Mouse (Mus musculus) kidney, adult 2 months (tissue): ENCODE measurements around the gene Krt18.

Source experiments
- CTCF ChIP-seq: fragments of 200-500 bp; conservative IDR thresholded peaks from 2 replicates; pipeline ENCODE4 v1.5.1; 2011; ENCODE audit warnings: low read depth, mild to moderate bottlenecking, control low read depth, low read length, moderate library complexity, mixed read lengths; ENCODE audit not compliant: insufficient read depth, insufficient read length
- POLR2A ChIP-seq: fragments of 200-500 bp; IDR thresholded peaks from one replicate; pipeline ENCODE4 v1.6.1; 2011; ENCODE audit warnings: low read depth, low read length, control low read depth

DNA sequence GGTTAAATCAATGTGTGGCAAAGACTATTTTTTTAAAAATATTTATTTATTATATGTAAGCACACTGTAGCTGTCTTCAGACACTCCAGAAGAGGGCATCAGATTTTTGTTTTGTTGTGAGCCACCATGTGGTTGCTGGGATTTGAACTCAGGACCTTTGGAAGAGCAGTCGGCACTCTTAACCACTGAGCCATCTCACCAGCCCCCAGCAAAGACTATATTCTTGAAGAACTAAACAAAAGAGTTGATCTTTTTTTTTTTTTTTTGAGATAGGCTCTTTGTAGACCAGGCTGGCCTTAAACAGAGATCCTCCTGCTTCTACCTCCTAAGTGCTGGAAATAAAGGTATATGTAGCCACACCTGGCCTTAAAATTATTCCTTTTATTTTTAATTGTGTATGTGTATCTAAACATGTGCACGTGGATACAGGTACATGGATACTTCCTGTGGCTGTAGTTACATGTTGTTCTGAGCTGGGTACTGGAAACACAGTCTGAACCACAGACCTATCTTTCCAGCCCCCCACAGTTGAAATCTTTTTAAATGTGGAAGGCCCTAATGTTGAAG lies 49.2 kb downstream of the Krt18 start:
- TF ChIP-seq CTCF = no peak
- no peak for TF ChIP-seq POLR2A
